8 mouse cellular contexts compared by ENCODE assay signal in genomic region chr4:156228393-156229024, GRCm38 (mm10). TPM values are rescaled to one million over a fixed set of nuclear protein-coding genes. Genes with fewer than 3 reads are reported as not detected.
DNase-seq lines count a peak whose midpoint lies in the region; ATAC-seq and TF ChIP-seq lines count a peak whose summit lies in the region.

No protein-coding gene starts in this region.

- 0 out of 2 replicates have a peak overlapping the region, but pooled peaks have one; percentile 28 for H3K9ac ChIP-seq in kidney, embryonic 14.5 days (ENCODE audit: low read depth, low read length)
- peak overlapping the region; percentile 28; the same call in 1 of the 2 replicates for H3K9ac ChIP-seq in hindbrain, postnatal 0 days (replicated peaks; ENCODE audit: low read length)
- no peak overlapping the region for H3K9ac ChIP-seq in lung, postnatal 0 days (replicated peaks; ENCODE audit: low read depth)

- ATAC-seq in kidney, embryonic 14.5 days (ENCODE audit: low FRiP score, low TSS enrichment) = peak; percentile 43; the same call in 1 of the 2 replicates
- ATAC-seq in hindbrain, postnatal 0 days = 0 out of 2 replicates have a peak, but pooled peaks have one; percentile 4
- ATAC-seq in lung, postnatal 0 days = peak; percentile 68

- peak overlapping the region; percentile 15; the same call in 1 of the 2 replicates for H3K4me2 ChIP-seq in kidney, embryonic 14.5 days (replicated peaks; ENCODE audit: low read depth, low read length)
- peak overlapping the region; percentile 10; the same call in 1 of the 2 replicates for H3K4me2 ChIP-seq in hindbrain, postnatal 0 days (ENCODE audit: low read depth, low read length)
- H3K4me2 ChIP-seq in lung, postnatal 0 days (replicated peaks; ENCODE audit: low read depth, low read length) = peak overlapping the region; percentile 56

- TF ChIP-seq EP300 in lung, postnatal 0 days (IDR thresholded peaks at IDR 0.05) = no peak

- DNase-seq in kidney, adult 8-10 months = no peak
- DNase-seq in adrenal gland, postnatal 36 days = peak; percentile 52 to 69
- DNase-seq in hindbrain, postnatal 0 days (ENCODE audit: low spot score) = no peak
- peak; percentile 61 for DNase-seq in lung, postnatal 0 days (ENCODE audit: low spot score)
- no peak for DNase-seq in layer of hippocampus, adult 9-10 months (ENCODE audit: low spot score)
- no peak for DNase-seq in gastrocnemius, adult 8-10 months (ENCODE audit: low spot score in 2 of 2)
- DNase-seq in ovary, postnatal 14 days (ENCODE audit: low spot score) = no peak

- no peaks in the 10 kb centered on the region for H3K27me3 ChIP-seq in kidney, embryonic 14.5 days (ENCODE audit: control insufficient read depth, insufficient read depth, low read length)
- H3K27me3 ChIP-seq in hindbrain, postnatal 0 days (ENCODE audit: insufficient read depth, low read length) = no peaks in the 10 kb centered on the region
- no peaks in the 10 kb centered on the region for H3K27me3 ChIP-seq in lung, postnatal 0 days (replicated peaks; ENCODE audit: insufficient read depth, low read length)

- no peaks in the 10 kb centered on the region for H3K9me3 ChIP-seq in kidney, embryonic 14.5 days (ENCODE audit: control insufficient read depth, low read length)
- H3K9me3 ChIP-seq in hindbrain, postnatal 0 days (ENCODE audit: low read length) = no peaks in the 10 kb centered on the region
- H3K9me3 ChIP-seq in lung, postnatal 0 days (ENCODE audit: low read length) = no peaks in the 10 kb centered on the region

- peaks cover 42% of the 10 kb centered on the region for H3K36me3 ChIP-seq in kidney, embryonic 14.5 days (ENCODE audit: control insufficient read depth, insufficient read depth, low read length)
- peaks cover 27% of the 10 kb centered on the region for H3K36me3 ChIP-seq in hindbrain, postnatal 0 days (ENCODE audit: insufficient read depth, low read length)
- 0 out of 2 replicates have a peak, but pooled peaks cover 12% of the 10 kb centered on the region for H3K36me3 ChIP-seq in lung, postnatal 0 days (ENCODE audit: insufficient read depth, low read length)

- TF ChIP-seq CTCF in hindbrain, postnatal 0 days (IDR thresholded peaks at IDR 0.05; ENCODE audit: low read depth) = no peak
- TF ChIP-seq CTCF in lung, postnatal 0 days (IDR thresholded peaks at IDR 0.05) = no peak

- H3K4me1 ChIP-seq in kidney, embryonic 14.5 days (ENCODE audit: control insufficient read depth, insufficient read depth, low read length) = peaks cover 7% of the 10 kb centered on the region
- peaks cover 12% of the 10 kb centered on the region for H3K4me1 ChIP-seq in hindbrain, postnatal 0 days (ENCODE audit: insufficient read depth, low read length)
- peaks cover 6% of the 10 kb centered on the region; the same call in 1 of the 2 replicates for H3K4me1 ChIP-seq in lung, postnatal 0 days (ENCODE audit: insufficient read depth, low read depth, low read length)

- H3K4me3 ChIP-seq in kidney, embryonic 14.5 days (ENCODE audit: low read length) = no peak overlapping the region
- no peak overlapping the region for H3K4me3 ChIP-seq in hindbrain, postnatal 0 days (ENCODE audit: low read length)
- H3K4me3 ChIP-seq in lung, postnatal 0 days (ENCODE audit: low read depth, low read length) = 0 out of 2 replicates have a peak overlapping the region, but pooled peaks have one; percentile 2

- 19% methylated on average over 12 of the region's 12 CpGs for WGBS in kidney, embryonic 14.5 days
- 24% methylated on average over 12 of the region's 12 CpGs for WGBS in hindbrain, postnatal 0 days
- WGBS in lung, postnatal 0 days = 21% methylated on average over 12 of the region's 12 CpGs

- no peak overlapping the region for H3K27ac ChIP-seq in kidney, embryonic 14.5 days (ENCODE audit: low read depth, low read length)
- no peak overlapping the region for H3K27ac ChIP-seq in hindbrain, postnatal 0 days
- H3K27ac ChIP-seq in lung, postnatal 0 days (ENCODE audit: low read length) = no peak overlapping the region; the same call in 1 of the 2 replicates

RNA-seq across cellular contexts. Expression of gene Plekhn1, which starts 6.1 kb away (rescaled TPM):
- 17.4 and 20.3 TPM in 2 replicates for polyA plus RNA-seq in kidney, embryonic 14.5 days (2014; fragmentation: Nextera tagmentation; extraction: Ambion mirVana)
- total RNA-seq in adrenal gland, postnatal 36 days (2021) = 10 to 100 TPM; 21.5 to 23.0 TPM
- total RNA-seq in hindbrain, postnatal 0 days (2014; rRNA removed) = 52.9 and 55.3 TPM in 2 replicates
- 19.6 and 19.7 TPM in 2 replicates for polyA plus RNA-seq in hindbrain, postnatal 0 days (2015; fragmentation: Nextera tagmentation; extraction: Ambion mirVana)
- polyA plus RNA-seq in lung, postnatal 0 days (2015; fragmentation: Nextera tagmentation; extraction: Ambion mirVana) = 11.2 and 12.7 TPM in 2 replicates
- 1 to 10 TPM; 5.5 to 6.6 (median 6.2) TPM for total RNA-seq in gastrocnemius, adult 8-10 months (2022)

RNA-seq across cellular contexts. Expression of gene Noc2l, which starts 7.3 kb away (rescaled TPM):
- 79.7 and 109 TPM in 2 replicates for polyA plus RNA-seq in kidney, embryonic 14.5 days (2014; fragmentation: Nextera tagmentation; extraction: Ambion mirVana)
- total RNA-seq in adrenal gland, postnatal 36 days (2021) = 10 to 100 TPM; 41.3 to 45.7 TPM
- 79.8 and 80.8 TPM in 2 replicates for total RNA-seq in hindbrain, postnatal 0 days (2014; rRNA removed)
- 40.9 and 43.8 TPM in 2 replicates for polyA plus RNA-seq in hindbrain, postnatal 0 days (2015; fragmentation: Nextera tagmentation; extraction: Ambion mirVana)
- polyA plus RNA-seq in lung, postnatal 0 days (2015; fragmentation: Nextera tagmentation; extraction: Ambion mirVana) = 18.7 and 19.8 TPM in 2 replicates
- total RNA-seq in gastrocnemius, adult 8-10 months (2022) = 10 to 100 TPM; 30.9 to 38.1 (median 32.1) TPM

RNA-seq across cellular contexts. Expression of gene Perm1, which starts 12.8 kb away (rescaled TPM):
- polyA plus RNA-seq in kidney, embryonic 14.5 days (2014; fragmentation: Nextera tagmentation; extraction: Ambion mirVana) = 0.67 and 0.92 TPM in 2 replicates
- total RNA-seq in adrenal gland, postnatal 36 days (2021) = 1 to 10 TPM; 1.8 to 2.9 TPM
- 1.6 and 1.7 TPM in 2 replicates for total RNA-seq in hindbrain, postnatal 0 days (2014; rRNA removed)
- 1.2 and 1.3 TPM in 2 replicates for polyA plus RNA-seq in hindbrain, postnatal 0 days (2015; fragmentation: Nextera tagmentation; extraction: Ambion mirVana)
- 0.46 and 0.56 TPM in 2 replicates for polyA plus RNA-seq in lung, postnatal 0 days (2015; fragmentation: Nextera tagmentation; extraction: Ambion mirVana)
- total RNA-seq in gastrocnemius, adult 8-10 months (2022) = 100 to 1,000 TPM; 149 to 208 (median 179) TPM

RNA-seq across cellular contexts. Expression of gene AW011738, which starts 25.4 kb away (rescaled TPM):
- polyA plus RNA-seq in kidney, embryonic 14.5 days (2014; fragmentation: Nextera tagmentation; extraction: Ambion mirVana) = 1.0 and 1.6 TPM in 2 replicates
- 1 to 10 TPM; 3.5 to 6.0 TPM for total RNA-seq in adrenal gland, postnatal 36 days (2021)
- 4.6 and 5.0 TPM in 2 replicates for total RNA-seq in hindbrain, postnatal 0 days (2014; rRNA removed)
- polyA plus RNA-seq in hindbrain, postnatal 0 days (2015; fragmentation: Nextera tagmentation; extraction: Ambion mirVana) = 3.7 and 4.0 TPM in 2 replicates
- polyA plus RNA-seq in lung, postnatal 0 days (2015; fragmentation: Nextera tagmentation; extraction: Ambion mirVana) = 4.0 and 5.1 TPM in 2 replicates
- total RNA-seq in gastrocnemius, adult 8-10 months (2022) = 1 to 10 TPM; 4.3 to 6.3 (median 4.8) TPM

RNA-seq across cellular contexts. Expression of gene Samd11, which starts 26.9 kb away (rescaled TPM):
- polyA plus RNA-seq in kidney, embryonic 14.5 days (2014; fragmentation: Nextera tagmentation; extraction: Ambion mirVana) = 0.18 and 0.20 TPM in 2 replicates
- 1 to 10 TPM; 1.2 to 2.3 TPM for total RNA-seq in adrenal gland, postnatal 36 days (2021)
- 3.1 and 5.2 TPM in 2 replicates for total RNA-seq in hindbrain, postnatal 0 days (2014; rRNA removed)
- polyA plus RNA-seq in hindbrain, postnatal 0 days (2015; fragmentation: Nextera tagmentation; extraction: Ambion mirVana) = 1.8 and 2.9 TPM in 2 replicates
- 0.12 and 0.24 TPM in 2 replicates for polyA plus RNA-seq in lung, postnatal 0 days (2015; fragmentation: Nextera tagmentation; extraction: Ambion mirVana)
- not detected for total RNA-seq in gastrocnemius, adult 8-10 months (2022)

Comparison
In these comparisons a context has a peak if more than half of its experiments do, and no peak if none do; other contexts are left out.
1. ATAC-seq: peak in every context shown above with its lines; median percentile 68 in lung, postnatal 0 days; 43 in kidney, embryonic 14.5 days; 4 in hindbrain, postnatal 0 days.
2. DNase-seq: peak in adrenal gland, postnatal 36 days (2 of 2) and lung, postnatal 0 days (single experiment); none in kidney, adult 8-10 months (0 of 2), hindbrain, postnatal 0 days (single experiment), layer of hippocampus, adult 9-10 months (single experiment), gastrocnemius, adult 8-10 months (0 of 2) and ovary, postnatal 14 days (single experiment).
3. RNA of gene Perm1, which starts 12.8 kb away (total RNA-seq): 149 to 208 TPM in gastrocnemius, adult 8-10 months; 1.8 to 2.9 TPM in adrenal gland, postnatal 36 days and 1.6 to 1.7 TPM in hindbrain, postnatal 0 days; every median in the first group is over 10 times any median in the second.
4. Peak in every context shown above with its lines, with median percentiles within 50 percentile points of each other: H3K4me2 ChIP-seq.